Mouse (Mus musculus) midbrain, embryonic 16.5 days (tissue): ENCODE measurements at regions not wholly inside any gene's neighbourhood (a gene's known extent, or its start where the extent isn't known, plus 50 kb on each side); places are given as distances from the start of the nearest gene placed in this dataset.

Experiments
- ATAC-seq: fragments of 200-750 bp; cut with Nextera tagmentation; 2 replicates; pipeline ENCODE4 v1.8.0; 2017; ENCODE audit warnings: moderate TSS enrichment
- H3K27ac ChIP-seq: fragments of 300-500 bp; sonication (generic); 2 replicates; pipeline ENCODE4 v1.5.1; 2014; ENCODE audit warnings: mild to moderate bottlenecking, low read length, mixed read lengths
- H3K27me3 ChIP-seq: fragments of 300-500 bp; sonication (generic); 2 replicates; pipeline ENCODE4 v1.6.1; 2014; ENCODE audit warnings: low read depth, low read length, mixed read lengths; ENCODE audit not compliant: control insufficient read depth, insufficient read depth
- H3K36me3 ChIP-seq: fragments of 300-500 bp; sonication (generic); 2 replicates; pipeline ENCODE4 v1.6.1; 2014; ENCODE audit warnings: mild to moderate bottlenecking, low read length, moderate library complexity, mixed read lengths; ENCODE audit not compliant: control insufficient read depth, insufficient read depth
- H3K4me1 ChIP-seq: fragments of 300-500 bp; sonication (generic); 2 replicates; pipeline ENCODE4 v1.6.1; 2014; ENCODE audit warnings: mild to moderate bottlenecking, low read length, mixed read lengths; ENCODE audit not compliant: control insufficient read depth, insufficient read depth
- H3K4me2 ChIP-seq: fragments of 300-500 bp; sonication (generic); 2 replicates; pipeline ENCODE4 v1.6.1; 2014; ENCODE audit warnings: mild to moderate bottlenecking, low read length, mixed read lengths
- H3K4me3 ChIP-seq: fragments of 300-500 bp; sonication (generic); 2 replicates; pipeline ENCODE4 v1.5.1; 2014; ENCODE audit warnings: low read depth, mild to moderate bottlenecking, low read length, moderate library complexity, mixed read lengths
- H3K9ac ChIP-seq: fragments of 300-500 bp; sonication (generic); 2 replicates; pipeline ENCODE4 v1.6.1; 2014; ENCODE audit warnings: low read depth, low read length, mixed read lengths
- H3K9me3 ChIP-seq: fragments of 300-500 bp; sonication (generic); replicated peaks from 2 replicates; pipeline ENCODE4 v1.6.1; 2014; ENCODE audit warnings: mild to moderate bottlenecking, low read length, mixed read lengths; ENCODE audit not compliant: control insufficient read depth, poor library complexity, severe bottlenecking
- WGBS: fragments of 180-500 bp; shearing (Covaris S2); extraction: QIAGEN DNeasy Blood & Tissue Kit; methylation state at CpG from one replicate; pipeline ENCODE4 v1.1.7; 2014; 5-methylcytosine and 5-hydroxymethylcytosine counted together

GRCm38 (mm10) chr3:148268812-148269211, 721.5 kb downstream of the Adgrl2 start:
- H3K4me3 ChIP-seq = no peak overlapping the region
- H3K4me2 ChIP-seq = no peak overlapping the region
- H3K27me3 ChIP-seq = no peaks in the 10 kb centered on the region
- no peak overlapping the region for H3K27ac ChIP-seq
- ATAC-seq = no peak
- H3K9ac ChIP-seq = no peak overlapping the region
- H3K4me1 ChIP-seq = no peaks in the 10 kb centered on the region
- 97% methylated on average over 4 of the region's 4 CpGs for WGBS
- H3K9me3 ChIP-seq = no peaks in the 10 kb centered on the region
- H3K36me3 ChIP-seq = no peaks in the 10 kb centered on the region

DNA sequence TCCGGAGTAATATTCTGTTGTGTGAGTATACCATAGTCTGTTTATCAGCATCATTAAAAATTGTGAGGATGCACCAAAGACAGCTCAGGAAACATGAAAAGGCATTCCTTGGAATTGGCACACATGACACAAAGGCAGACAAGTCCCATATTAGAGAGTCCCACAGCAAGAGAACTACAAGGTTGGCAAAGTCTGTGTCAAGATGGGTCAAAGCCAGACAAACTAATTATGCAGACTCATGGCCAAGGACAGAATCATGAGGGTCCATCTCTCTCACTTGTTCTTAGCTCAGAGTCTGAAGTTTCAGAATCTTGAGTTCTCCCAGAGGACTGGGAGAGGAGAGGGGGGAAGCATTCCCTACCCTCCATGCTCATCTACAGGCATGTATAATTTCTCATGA, 731.1 kb downstream of the Adgrl2 start:
- Histone ChIP-seq H3K9ac (no peak overlapping the region), H3K9me3 (no peaks in the 10 kb centered on the region), H3K4me3 (no peak overlapping the region), H3K36me3 (no peaks in the 10 kb centered on the region), H3K4me2 (no peak overlapping the region), H3K4me1 (no peaks in the 10 kb centered on the region), H3K27me3 (no peaks in the 10 kb centered on the region), H3K27ac (no peak overlapping the region)
- 92% methylated on average over 1 of the region's 1 CpGs for WGBS
- ATAC-seq = no peak

DNA sequence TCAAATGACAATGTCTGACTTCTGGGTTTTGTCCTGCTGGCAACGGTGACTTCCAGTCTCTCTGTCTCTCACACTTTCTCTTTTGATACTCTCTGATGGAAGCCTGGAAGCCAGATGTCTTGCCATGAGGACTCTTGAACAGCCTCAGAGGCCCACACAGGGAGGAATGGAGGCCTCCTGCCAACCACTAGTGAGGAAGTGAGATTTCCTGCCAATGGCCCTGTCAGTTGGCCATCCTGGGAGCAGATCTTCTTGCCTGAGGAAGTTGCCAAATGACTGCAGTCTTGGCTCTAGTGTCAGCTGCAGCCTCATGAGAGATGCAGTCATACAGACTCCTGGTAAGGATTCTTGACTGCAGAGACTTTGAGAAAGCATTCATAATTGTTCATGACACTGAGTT, 741.7 kb downstream of the Adgrl2 start:
- WGBS = 85% methylated on average over 1 of the region's 1 CpGs
- Histone ChIP-seq H3K4me3 (no peak overlapping the region), H3K9ac (no peak overlapping the region), H3K27me3 (no peaks in the 10 kb centered on the region), H3K36me3 (no peaks in the 10 kb centered on the region), H3K4me1 (no peaks in the 10 kb centered on the region), H3K4me2 (no peak overlapping the region), H3K27ac (no peak overlapping the region), H3K9me3 (no peaks in the 10 kb centered on the region)
- no peak for ATAC-seq

DNA sequence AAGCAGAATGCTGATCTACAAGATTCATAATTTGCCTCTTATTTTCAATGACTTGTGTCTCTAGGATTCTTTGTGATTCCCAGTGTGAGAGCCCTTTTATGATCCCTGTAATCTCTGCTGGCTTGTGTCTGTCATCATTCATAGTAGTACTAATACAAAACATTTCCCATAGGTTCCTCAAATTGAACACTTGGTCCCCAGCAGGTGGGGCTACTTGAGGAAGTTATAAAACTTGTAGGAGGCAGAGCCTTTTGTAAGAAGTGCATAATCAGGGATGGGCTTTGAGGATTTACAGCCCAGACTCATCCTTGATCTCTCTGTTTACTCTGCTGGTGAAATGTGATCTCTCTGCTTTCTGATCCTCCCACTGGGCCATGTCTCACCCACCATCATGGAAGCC, 743.6 kb downstream of the Adgrl2 start:
- no peak overlapping the region for H3K4me3 ChIP-seq
- no peak overlapping the region for H3K4me2 ChIP-seq
- H3K27ac ChIP-seq = no peak overlapping the region
- ATAC-seq = no peak
- H3K4me1 ChIP-seq = no peaks in the 10 kb centered on the region
- H3K9ac ChIP-seq = no peak overlapping the region
- H3K36me3 ChIP-seq = no peaks in the 10 kb centered on the region
- H3K9me3 ChIP-seq = no peaks in the 10 kb centered on the region
- H3K27me3 ChIP-seq = no peaks in the 10 kb centered on the region

DNA sequence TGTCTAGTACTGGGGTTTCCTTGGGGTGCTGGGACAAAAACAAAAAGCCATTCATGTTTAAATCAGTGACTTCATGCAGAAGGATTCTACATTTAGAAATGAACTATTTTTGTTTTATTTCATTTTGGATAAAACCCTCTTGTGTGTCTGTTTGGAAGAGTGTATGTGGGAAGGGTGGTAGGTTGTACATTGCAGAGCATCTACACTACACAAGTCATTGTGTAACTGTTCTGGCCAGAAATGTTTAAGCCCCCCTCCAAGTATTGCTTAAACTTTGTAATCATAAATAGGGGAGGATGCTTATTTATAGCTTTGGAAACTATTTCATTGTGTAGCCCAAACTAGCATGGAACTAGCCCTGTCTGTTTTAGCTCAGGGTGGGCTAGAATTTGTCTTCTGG, 752.3 kb downstream of the Adgrl2 start:
- no peak overlapping the region for H3K4me2 ChIP-seq
- H3K9me3 ChIP-seq = no peaks in the 10 kb centered on the region
- H3K4me1 ChIP-seq = no peaks in the 10 kb centered on the region
- no peak overlapping the region for H3K4me3 ChIP-seq
- H3K36me3 ChIP-seq = no peaks in the 10 kb centered on the region
- no peak for ATAC-seq
- no peaks in the 10 kb centered on the region for H3K27me3 ChIP-seq
- no peak overlapping the region for H3K27ac ChIP-seq
- no peak overlapping the region for H3K9ac ChIP-seq

- Histone ChIP-seq H3K27ac (no peak overlapping the region), H3K36me3 (no peaks in the 10 kb centered on the region), H3K27me3 (no peaks in the 10 kb centered on the region), H3K4me3 (no peak overlapping the region), H3K4me1 (no peaks in the 10 kb centered on the region), H3K4me2 (no peak overlapping the region), H3K9me3 (no peaks in the 10 kb centered on the region), H3K9ac (no peak overlapping the region)
- 64% methylated on average over 6 of the region's 6 CpGs for WGBS
- no peak for ATAC-seq
Measured at GRCm38 (mm10) chr3:148237555-148237954, 752.8 kb downstream of the Adgrl2 start.

- Histone ChIP-seq H3K4me1 (no peaks in the 10 kb centered on the region), H3K4me3 (no peak overlapping the region), H3K36me3 (no peaks in the 10 kb centered on the region), H3K4me2 (no peak overlapping the region), H3K27ac (no peak overlapping the region), H3K27me3 (no peaks in the 10 kb centered on the region), H3K9ac (no peak overlapping the region), H3K9me3 (no peaks in the 10 kb centered on the region)
- WGBS = 92% methylated on average over 2 of the region's 2 CpGs
- no peak for ATAC-seq
Measured at GRCm38 (mm10) chr3:148233616-148234015, 756.7 kb downstream of the Adgrl2 start.

GRCm38 (mm10) chr3:148229192-148229591, 761.2 kb downstream of the Adgrl2 start:
- WGBS = 69% methylated on average over 3 of the region's 3 CpGs
- Histone ChIP-seq H3K9me3 (no peaks in the 10 kb centered on the region), H3K4me2 (no peak overlapping the region), H3K27ac (no peak overlapping the region), H3K9ac (no peak overlapping the region), H3K36me3 (no peaks in the 10 kb centered on the region), H3K4me3 (no peak overlapping the region), H3K27me3 (no peaks in the 10 kb centered on the region), H3K4me1 (no peaks in the 10 kb centered on the region)
- ATAC-seq = no peak

DNA sequence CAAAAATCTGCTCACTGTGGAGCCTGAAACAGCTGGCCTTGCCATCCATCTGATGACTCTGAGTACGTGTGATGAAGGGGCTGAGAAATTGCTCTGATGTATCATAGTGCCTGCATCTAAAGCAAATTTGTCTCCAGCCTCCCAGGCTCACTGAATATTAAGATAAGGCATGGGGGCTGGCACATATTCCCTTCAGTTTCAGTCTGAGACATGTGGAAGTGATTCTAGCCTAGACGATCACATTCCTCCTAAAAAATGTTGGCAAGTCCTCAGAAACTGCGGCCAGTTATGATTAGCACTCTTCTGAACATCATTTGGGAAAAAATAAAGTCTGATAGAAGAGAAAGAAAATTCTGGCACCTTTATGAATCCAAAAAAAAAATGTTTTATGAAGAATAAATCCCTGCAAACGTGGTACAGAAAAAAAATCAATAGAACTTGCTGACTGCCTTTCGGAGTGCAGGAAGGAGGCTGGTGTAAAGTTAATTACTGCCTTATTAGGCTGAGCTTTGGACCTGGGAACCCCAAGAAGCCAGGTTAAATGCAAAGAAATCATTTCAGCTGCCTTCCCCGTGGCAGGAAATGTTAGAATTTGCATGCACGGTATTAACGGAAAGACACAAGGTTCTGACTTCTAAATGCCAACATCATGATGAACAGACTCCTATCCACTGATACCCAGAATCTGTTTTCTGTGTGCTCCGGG, 762.2 kb downstream of the Adgrl2 start:
- Histone ChIP-seq H3K9me3 (no peaks in the 10 kb centered on the region), H3K27me3 (no peaks in the 10 kb centered on the region), H3K4me2 (no peak overlapping the region), H3K4me1 (no peaks in the 10 kb centered on the region), H3K4me3 (no peak overlapping the region), H3K36me3 (no peaks in the 10 kb centered on the region), H3K27ac (no peak overlapping the region), H3K9ac (no peak overlapping the region)
- 69% methylated on average over 9 of the region's 9 CpGs for WGBS
- no peak for ATAC-seq
